Mouse (Mus musculus) liver, embryonic 16.5 days (tissue): ENCODE data around the gene Slc44a3. TPM values are rescaled to one million over a fixed set of nuclear protein-coding genes. Genes with fewer than 3 reads are reported as not detected.
A peak's percentile ranks its signal among the peaks of the same experiment; 100 is the strongest.

ENCODE experiments used
- ATAC-seq: fragments of 200-750 bp; cut with Nextera tagmentation; 2 replicates; pipeline ENCODE4 v1.8.0; 2017; ENCODE audit warnings: low read depth, mild to moderate bottlenecking, moderate number of reproducible peaks, moderate library complexity
- H3K27ac ChIP-seq: fragments of 300-500 bp; sonication (generic); 2 replicates; pipeline ENCODE4 v1.5.1; 2014; ENCODE audit warnings: mild to moderate bottlenecking, low read length
- H3K27me3 ChIP-seq: fragments of 300-500 bp; sonication (generic); 2 replicates; pipeline ENCODE4 v1.6.1; 2014; ENCODE audit warnings: low read depth, low read length, mixed read lengths; ENCODE audit not compliant: control insufficient read depth, insufficient read depth
- H3K36me3 ChIP-seq: fragments of 300-500 bp; sonication (generic); 2 replicates; pipeline ENCODE4 v1.6.1; 2014; ENCODE audit warnings: mild to moderate bottlenecking; ENCODE audit not compliant: control insufficient read depth, insufficient read depth
- H3K4me1 ChIP-seq: fragments of 300-500 bp; sonication (generic); 2 replicates; pipeline ENCODE4 v1.6.1; 2014; ENCODE audit warnings: low read depth, low read length, mixed read lengths; ENCODE audit not compliant: control insufficient read depth
- H3K4me2 ChIP-seq: fragments of 300-500 bp; sonication (generic); 2 replicates; pipeline ENCODE4 v1.6.1; 2014; ENCODE audit warnings: low read depth, low read length, mixed read lengths
- H3K4me3 ChIP-seq: fragments of 300-500 bp; sonication (generic); 2 replicates; pipeline ENCODE4 v1.5.1; 2014; ENCODE audit warnings: low read depth, mild to moderate bottlenecking, low read length
- H3K9ac ChIP-seq: fragments of 300-500 bp; sonication (generic); 2 replicates; pipeline ENCODE4 v1.6.1; 2014; ENCODE audit warnings: low read depth, low read length
- H3K9me3 ChIP-seq: fragments of 300-500 bp; sonication (generic); replicated peaks from 2 replicates; pipeline ENCODE4 v1.6.1; 2016; ENCODE audit warnings: low read length; ENCODE audit not compliant: control insufficient read depth
- WGBS: fragments of 180-500 bp; shearing (Covaris S2); extraction: QIAGEN DNeasy Blood & Tissue Kit; methylation state at CpG from one replicate; pipeline ENCODE4 v1.1.7; 2014; ENCODE audit not compliant: insufficient replicate concordance; 5-methylcytosine and 5-hydroxymethylcytosine counted together
- polyA plus RNA-seq: library from polyadenylated mRNA; unstranded; fragments of >200 nt; fragmentation: Nextera tagmentation; extraction: Ambion mirVana; gene quantifications from 2 replicates; pipeline ENCODE4 v1.2.1, GENCODE M21; 2015

The Slc44a3 gene
- polyA plus RNA-seq, 1 experiment from 2014 or later: 22.8 TPM

DNA sequence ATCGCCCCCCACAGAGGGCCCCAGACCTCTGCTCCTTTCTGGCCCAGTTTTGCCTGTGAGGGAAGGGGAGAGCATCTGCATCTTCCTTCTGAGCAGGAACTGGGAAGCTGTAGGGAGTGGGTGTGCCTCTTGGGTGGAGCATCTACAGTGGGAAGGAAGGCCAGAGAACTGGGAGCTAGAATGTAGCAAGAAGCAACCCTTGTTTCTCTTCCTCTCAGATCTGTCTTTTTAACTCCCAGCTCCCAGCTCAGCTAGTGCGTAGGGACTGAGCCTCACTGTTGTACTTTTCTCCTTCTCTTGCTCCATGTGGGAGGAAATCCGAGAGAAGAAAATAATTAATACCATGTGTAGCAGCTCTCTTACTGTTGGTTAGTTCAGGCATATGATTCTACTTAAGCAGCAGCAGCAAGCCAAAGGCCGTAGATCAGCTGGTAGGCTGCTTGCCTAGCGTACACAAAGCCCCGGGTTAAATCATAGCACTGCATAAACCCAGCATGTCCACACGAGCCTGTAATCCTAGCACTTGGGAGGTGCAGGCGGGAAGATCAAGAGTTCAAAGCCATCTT is 98.2 kb downstream of the Slc44a3 start:
- WGBS: 59% methylated on average over 8 of the region's 8 CpGs
- no peaks in the 10 kb centered on the region for H3K36me3 ChIP-seq
- no peaks in the 10 kb centered on the region for H3K9me3 ChIP-seq
- no peak overlapping the region for H3K4me3 ChIP-seq
- H3K27ac ChIP-seq: no peak overlapping the region
- H3K4me1 ChIP-seq: peaks cover 32% of the 10 kb centered on the region
- no peak; the same call in 1 of the 2 replicates for ATAC-seq
- H3K9ac ChIP-seq: no peak overlapping the region
- H3K27me3 ChIP-seq: no peaks in the 10 kb centered on the region
- no peak overlapping the region for H3K4me2 ChIP-seq

DNA sequence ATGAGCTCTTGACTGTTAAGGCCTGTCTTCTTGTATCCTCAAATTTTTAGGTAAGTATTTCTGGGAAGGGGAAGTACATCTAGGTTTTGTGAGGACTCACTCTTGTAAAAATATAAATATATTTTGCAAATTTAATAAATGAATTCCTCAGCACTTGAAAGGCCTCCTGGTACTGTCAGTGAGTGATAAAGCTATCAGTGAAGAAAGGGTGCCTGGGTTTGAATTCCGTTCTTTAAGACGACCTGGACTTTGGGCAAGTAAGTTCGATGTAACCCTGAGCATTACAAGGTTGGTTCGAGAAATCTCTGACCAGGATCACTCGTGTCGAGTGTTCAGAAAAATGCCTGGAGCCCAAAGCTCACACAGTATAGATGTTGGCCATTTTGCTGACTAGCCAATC is 98.8 kb downstream of the Slc44a3 start:
- Histone ChIP-seq H3K4me3 (no peak overlapping the region), H3K27ac (no peak overlapping the region), H3K4me2 (no peak overlapping the region), H3K9ac (no peak overlapping the region), H3K4me1 (peaks cover 31% of the 10 kb centered on the region), H3K36me3 (no peaks in the 10 kb centered on the region), H3K9me3 (no peaks in the 10 kb centered on the region), H3K27me3 (no peaks in the 10 kb centered on the region)
- ATAC-seq: no peak
- WGBS: 32% methylated on average over 6 of the region's 6 CpGs

DNA sequence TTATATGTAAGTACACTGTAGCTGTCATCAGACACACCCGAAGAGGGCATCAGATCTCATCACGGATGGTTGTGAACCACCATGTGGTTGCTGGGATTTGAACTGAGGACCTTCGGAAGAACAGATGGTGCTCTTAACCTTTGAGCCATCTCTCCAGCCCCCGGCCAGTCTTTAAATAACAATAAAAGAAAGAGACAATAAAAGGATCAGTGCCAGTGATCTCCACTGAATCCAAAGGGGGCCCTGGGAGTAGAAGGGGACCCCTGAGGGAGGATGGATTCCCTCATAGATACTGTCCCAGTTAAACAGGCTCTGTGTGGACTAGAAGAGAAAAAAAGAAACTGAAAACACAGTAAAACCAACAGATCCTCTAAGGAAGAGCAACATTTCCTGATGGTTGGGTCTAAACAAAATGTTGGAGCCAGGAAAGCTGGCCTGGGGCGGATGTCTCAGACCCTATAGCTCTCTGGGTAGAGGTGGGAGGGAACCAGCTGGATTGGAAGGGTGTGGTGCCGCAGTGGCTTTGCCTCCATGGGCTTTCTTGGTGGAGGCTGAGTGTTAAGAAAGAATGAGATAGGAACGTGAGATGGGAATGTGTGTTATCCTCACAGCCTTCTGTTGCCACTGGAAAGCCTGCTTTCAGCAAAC is 101.8 kb downstream of the Slc44a3 start:
- WGBS: 53% methylated on average over 7 of the region's 7 CpGs
- no peaks in the 10 kb centered on the region for H3K9me3 ChIP-seq
- H3K4me3 ChIP-seq: no peak overlapping the region
- no peaks in the 10 kb centered on the region for H3K36me3 ChIP-seq
- H3K9ac ChIP-seq: no peak overlapping the region
- H3K4me1 ChIP-seq: peaks cover 31% of the 10 kb centered on the region
- H3K27me3 ChIP-seq: peaks cover 8% of the 10 kb centered on the region
- ATAC-seq: no peak
- no peak overlapping the region for H3K4me2 ChIP-seq
- H3K27ac ChIP-seq: no peak overlapping the region

DNA sequence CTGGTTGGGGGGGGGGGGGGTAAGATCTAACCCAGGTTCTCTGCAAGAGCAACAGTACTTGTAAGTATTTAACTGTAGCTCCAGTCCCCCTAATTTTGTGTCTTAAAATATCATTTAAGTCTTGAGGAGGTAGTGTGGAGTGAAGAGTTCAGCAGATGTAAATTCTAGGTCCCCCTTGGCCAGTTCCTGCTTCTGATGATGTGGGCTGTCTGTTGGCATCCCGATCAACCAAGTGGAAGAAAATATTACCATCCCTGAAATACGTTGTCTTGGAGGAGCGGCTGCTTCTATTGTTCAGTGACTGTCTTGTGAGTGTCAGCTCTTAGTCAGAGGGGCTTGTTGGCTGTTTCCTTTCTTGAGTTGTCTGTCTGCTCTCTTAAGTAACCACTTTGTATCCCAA is 102.7 kb downstream of the Slc44a3 start:
- Histone ChIP-seq H3K36me3 (no peaks in the 10 kb centered on the region), H3K27me3 (peaks cover 8% of the 10 kb centered on the region), H3K4me1 (peaks cover 26% of the 10 kb centered on the region), H3K4me2 (no peak overlapping the region), H3K4me3 (no peak overlapping the region), H3K9ac (no peak overlapping the region), H3K9me3 (no peaks in the 10 kb centered on the region), H3K27ac (no peak overlapping the region)
- WGBS: 71% methylated on average over 3 of the region's 3 CpGs
- ATAC-seq: no peak

DNA sequence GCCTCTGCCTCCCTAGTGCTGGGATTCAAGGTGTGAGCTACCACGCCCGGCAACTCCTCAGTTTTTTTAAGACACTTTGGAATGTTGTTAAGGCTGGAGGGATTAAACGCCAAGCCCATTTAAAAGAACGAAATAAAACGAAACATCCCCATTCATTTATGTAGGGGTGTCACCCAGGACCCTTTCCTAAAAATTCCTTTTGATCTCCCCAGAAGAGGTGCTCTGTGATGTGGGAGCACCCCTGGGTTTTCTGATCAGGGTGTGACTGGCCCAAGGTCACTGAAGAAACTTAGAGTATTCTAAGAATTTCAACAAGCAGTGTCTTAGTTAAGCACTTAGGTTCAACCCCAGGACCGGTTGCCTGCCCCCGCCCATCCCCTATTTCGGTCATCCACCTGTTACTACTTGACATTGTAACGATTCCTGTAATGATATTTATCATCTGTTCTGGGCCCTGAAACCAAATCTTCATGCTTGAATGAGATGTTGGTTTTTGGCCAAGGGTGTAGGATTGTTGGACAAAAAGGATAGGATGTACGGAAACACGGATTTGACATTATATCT is 103.4 kb downstream of the Slc44a3 start:
- Histone ChIP-seq H3K4me2 (peak overlapping the region; percentile 80), H3K9me3 (no peaks in the 10 kb centered on the region), H3K9ac (no peak overlapping the region), H3K27ac (no peak overlapping the region), H3K4me3 (no peak overlapping the region), H3K4me1 (peaks cover 19% of the 10 kb centered on the region), H3K36me3 (no peaks in the 10 kb centered on the region), H3K27me3 (peaks cover 8% of the 10 kb centered on the region)
- ATAC-seq: no peak
- 64% methylated on average over 11 of the region's 11 CpGs for WGBS

DNA sequence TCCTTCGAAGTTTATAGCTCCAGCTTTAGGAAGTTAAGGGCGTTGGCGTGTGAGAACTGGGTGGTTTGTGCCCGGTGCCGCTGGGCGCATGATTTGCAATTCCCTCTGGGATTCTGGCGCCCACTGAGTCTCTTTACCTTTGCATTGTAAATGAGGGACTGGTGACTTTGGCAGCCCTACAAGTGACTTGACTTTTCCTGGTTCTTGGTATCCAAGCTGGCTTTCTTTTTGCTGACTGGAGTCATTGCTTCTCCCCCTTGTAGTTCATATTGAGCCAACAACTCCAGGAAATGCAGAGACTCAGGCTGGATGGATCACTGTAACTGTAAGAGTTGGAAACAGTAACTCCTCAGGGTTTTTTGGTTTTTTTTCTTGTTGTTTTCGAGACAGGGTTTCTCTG is 104.0 kb downstream of the Slc44a3 start:
- H3K36me3 ChIP-seq: no peaks in the 10 kb centered on the region
- H3K4me3 ChIP-seq: peak overlapping the region; percentile 70
- WGBS: 6% methylated on average over 8 of the region's 8 CpGs
- H3K4me2 ChIP-seq: peak overlapping the region; percentile 80
- H3K4me1 ChIP-seq: peaks cover 17% of the 10 kb centered on the region
- no peaks in the 10 kb centered on the region for H3K9me3 ChIP-seq
- H3K27me3 ChIP-seq: peaks cover 8% of the 10 kb centered on the region
- no peak overlapping the region for H3K27ac ChIP-seq
- ATAC-seq: no peak
- H3K9ac ChIP-seq: no peak overlapping the region; the same call in 1 of the 2 replicates

DNA sequence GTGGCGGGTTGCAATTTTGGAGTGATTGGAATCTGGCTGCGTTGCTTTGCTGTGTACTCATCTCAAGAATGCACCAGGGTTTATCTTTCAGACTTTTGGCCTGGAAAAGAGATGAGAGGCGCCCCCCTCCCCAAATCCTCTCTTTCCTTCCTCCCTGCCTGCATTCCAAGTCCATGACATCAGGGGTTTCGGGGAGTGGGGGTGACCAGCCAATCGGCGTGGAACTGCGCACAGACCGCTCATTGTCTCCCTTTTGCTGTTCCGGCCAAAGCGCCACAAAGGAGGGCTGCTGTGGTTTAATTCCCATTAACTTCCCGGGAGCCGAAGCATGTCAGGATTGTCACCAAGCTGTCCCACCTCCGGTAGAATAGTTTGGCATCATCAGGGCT is 104.7 kb downstream of the Slc44a3 start:
- Histone ChIP-seq H3K27me3 (peaks cover 8% of the 10 kb centered on the region), H3K36me3 (no peaks in the 10 kb centered on the region), H3K9me3 (no peaks in the 10 kb centered on the region), H3K4me1 (peaks cover 17% of the 10 kb centered on the region), H3K27ac (peak overlapping the region; percentile 80), H3K4me2 (peak overlapping the region; percentile 80), H3K4me3 (peak overlapping the region; percentile 70), H3K9ac (peak overlapping the region; percentile 74)
- no peak for ATAC-seq
- WGBS: under 1% methylated on average over 13 of the region's 13 CpGs

DNA sequence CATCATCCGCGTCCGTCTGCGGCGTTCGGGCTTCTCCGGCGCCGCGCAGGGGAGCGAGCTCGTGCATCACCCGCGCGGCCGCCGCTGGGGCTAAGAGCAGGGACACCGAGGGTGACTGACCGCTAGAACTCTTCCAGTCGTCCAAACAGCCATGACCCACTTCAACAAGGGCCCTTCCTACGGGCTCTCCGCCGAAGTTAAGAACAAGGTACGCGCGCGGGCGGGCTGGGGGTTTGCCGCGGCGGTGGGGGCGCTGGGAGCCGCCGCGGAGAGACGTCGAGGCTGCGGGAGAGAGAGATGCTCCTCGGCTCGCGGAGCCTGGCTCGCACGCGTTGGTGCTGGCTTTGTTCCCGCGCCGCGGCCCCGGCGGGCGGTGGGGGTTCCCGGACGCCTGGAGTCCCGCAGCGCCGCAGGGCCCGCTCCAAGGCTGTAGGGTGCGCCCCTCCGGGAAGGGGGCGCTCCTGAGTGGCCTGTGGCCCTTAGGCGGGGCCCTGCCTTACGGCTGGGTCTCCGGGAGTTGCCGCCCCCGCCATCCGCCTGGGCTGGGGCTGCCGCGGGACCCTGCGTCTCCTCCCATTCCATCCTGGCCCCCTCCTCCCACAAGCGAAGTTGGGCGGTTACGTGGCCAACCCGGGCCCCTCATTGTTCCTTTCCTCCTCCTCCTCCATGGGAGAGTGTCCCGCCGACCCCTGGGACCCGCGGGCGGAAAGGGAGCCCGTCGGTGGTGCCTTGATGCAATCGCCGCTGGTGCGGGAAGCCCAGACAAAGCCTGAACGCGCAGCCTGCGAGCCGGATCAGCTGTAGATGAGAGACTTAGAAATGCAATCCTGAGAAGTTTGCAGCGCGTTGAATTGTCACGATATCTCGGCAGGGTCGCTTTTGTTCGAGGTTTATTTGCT is 105.3 kb downstream of the Slc44a3 start:
- H3K9ac ChIP-seq: peak overlapping the region; percentile 74
- no peaks in the 10 kb centered on the region for H3K9me3 ChIP-seq
- H3K4me1 ChIP-seq: peaks cover 17% of the 10 kb centered on the region
- no peaks in the 10 kb centered on the region for H3K36me3 ChIP-seq
- ATAC-seq: peak; percentile 70
- peak overlapping the region; percentile 80 for H3K27ac ChIP-seq
- H3K4me3 ChIP-seq: peak overlapping the region; percentile 70
- H3K27me3 ChIP-seq: peaks cover 8% of the 10 kb centered on the region
- peak overlapping the region; percentile 80 for H3K4me2 ChIP-seq
- under 1% methylated on average over 89 of the region's 93 CpGs for WGBS
